Mouse (Mus musculus) midbrain, embryonic 14.5 days (tissue): ENCODE measurements around the gene Mup7. TPM values are rescaled to one million over a fixed set of nuclear protein-coding genes. Genes with fewer than 3 reads are reported as not detected.
"Not testable (repeated sequence)": the region's sequence is repeated elsewhere in the genome, so short reads cannot be mapped to it uniquely, and the experiment has no call there.

Experiments used
- ATAC-seq: fragments of 200-750 bp; cut with Nextera tagmentation; 2 replicates; pipeline ENCODE4 v1.8.0; 2017; ENCODE audit warnings: moderate number of reproducible peaks, moderate library complexity; ENCODE audit not compliant: low FRiP score, low TSS enrichment
- DNase-seq: peaks from one replicate; pipeline ENCODE4 v3.0.0-alpha.2; 2015
- H3K27ac ChIP-seq: fragments of 300-500 bp; sonication (generic); replicated peaks from 2 replicates; pipeline ENCODE4 v1.5.1; 2014; ENCODE audit warnings: mild to moderate bottlenecking, low read depth, low read length, moderate library complexity
- H3K27me3 ChIP-seq: fragments of 300-500 bp; sonication (generic); 2 replicates; pipeline ENCODE4 v1.6.1; 2014; ENCODE audit warnings: low read length, control low read depth, mixed read lengths; ENCODE audit not compliant: control insufficient read depth, insufficient read depth
- H3K36me3 ChIP-seq: fragments of 300-500 bp; sonication (generic); 2 replicates; pipeline ENCODE4 v1.6.1; 2014; ENCODE audit warnings: low read length, control low read depth; ENCODE audit not compliant: control insufficient read depth, insufficient read depth
- H3K4me1 ChIP-seq: fragments of 300-500 bp; sonication (generic); 2 replicates; pipeline ENCODE4 v1.6.1; 2014; ENCODE audit warnings: mild to moderate bottlenecking, antibody characterized with exemption, low read length, control low read depth; ENCODE audit not compliant: control insufficient read depth, insufficient read depth
- H3K4me2 ChIP-seq: fragments of 300-500 bp; sonication (generic); 2 replicates; pipeline ENCODE4 v1.6.1; 2014; ENCODE audit warnings: mild to moderate bottlenecking, low read length, moderate library complexity
- H3K4me3 ChIP-seq: fragments of 300-500 bp; sonication (generic); replicated peaks from 2 replicates; pipeline ENCODE4 v1.5.1; 2014; ENCODE audit warnings: low read depth, low read length
- H3K9ac ChIP-seq: fragments of 300-500 bp; sonication (generic); replicated peaks from 2 replicates; pipeline ENCODE4 v1.6.1; 2014; ENCODE audit warnings: mild to moderate bottlenecking, low read length, moderate library complexity
- H3K9me3 ChIP-seq: fragments of 300-500 bp; sonication (generic); 2 replicates; pipeline ENCODE4 v1.6.1; 2016; ENCODE audit warnings: low read length, control low read depth, mixed read lengths; ENCODE audit not compliant: control insufficient read depth
- WGBS: fragments of 180-500 bp; shearing (Covaris S2); extraction: QIAGEN DNeasy Blood & Tissue Kit; methylation state at CpG from one replicate; pipeline ENCODE4 v1.1.7; 2014; 5-methylcytosine and 5-hydroxymethylcytosine counted together
- polyA plus RNA-seq: library from polyadenylated mRNA; unstranded; fragments of >200 nt; fragmentation: Nextera tagmentation; extraction: Ambion mirVana; gene quantifications from 2 replicates; pipeline ENCODE4 v1.2.1, GENCODE M21; 2014

The Mup7 gene
- not detected in 2 replicates for polyA plus RNA-seq

- not testable (repeated sequence) for H3K27ac ChIP-seq, H3K4me2 ChIP-seq, H3K9ac ChIP-seq, H3K4me1 ChIP-seq, H3K27me3 ChIP-seq, H3K36me3 ChIP-seq, H3K9me3 ChIP-seq, DNase-seq, H3K4me3 ChIP-seq, ATAC-seq
- 88% methylated on average over 2 of the region's 2 CpGs for WGBS
Observed at GRCm38 (mm10) chr4:60070375-60070774, at the start of gene Mup7. Gene Mup7, minus strand, starts transcription at chr4:60070475.

GRCm38 (mm10) chr4:60079865-60080264 lies 9.6 kb upstream of the Mup7 start:
- H3K27ac ChIP-seq, ATAC-seq, H3K4me3 ChIP-seq, H3K36me3 ChIP-seq, H3K4me1 ChIP-seq, H3K4me2 ChIP-seq, H3K27me3 ChIP-seq, DNase-seq, H3K9ac ChIP-seq, H3K9me3 ChIP-seq: not testable (repeated sequence)
- WGBS: 87% methylated on average over 3 of the region's 3 CpGs

- ATAC-seq, DNase-seq, H3K27me3 ChIP-seq, H3K36me3 ChIP-seq, H3K4me2 ChIP-seq, H3K9ac ChIP-seq, H3K4me3 ChIP-seq, H3K27ac ChIP-seq, H3K4me1 ChIP-seq, H3K9me3 ChIP-seq: not testable (repeated sequence)
- 75% methylated on average over 13 of the region's 13 CpGs for WGBS
Observed at GRCm38 (mm10) chr4:60029334-60030111, 40.8 kb downstream of the Mup7 start.

- 89% methylated on average over 7 of the region's 7 CpGs for WGBS
- H3K4me1 ChIP-seq, H3K4me3 ChIP-seq, H3K9ac ChIP-seq, H3K36me3 ChIP-seq, H3K27ac ChIP-seq, H3K9me3 ChIP-seq, ATAC-seq, H3K4me2 ChIP-seq, DNase-seq, H3K27me3 ChIP-seq: not testable (repeated sequence)
Observed at GRCm38 (mm10) chr4:60020141-60020540, 50.1 kb downstream of the Mup7 start.

Other genes starting within 250 kb of the Mup7 start
- gene Slc46a2, start 155.4 kb downstream of the Mup7 start, polyA plus RNA-seq: not detected in 2 replicates
- gene Mup4, start 109.8 kb downstream of the Mup7 start, polyA plus RNA-seq: not detected in 2 replicates
- gene Mup6, start 106.2 kb downstream of the Mup7 start, polyA plus RNA-seq: not detected in 2 replicates
- gene Mup2, start 83.8 kb upstream of the Mup7 start, polyA plus RNA-seq: not detected in 2 replicates
- gene Mup8, start 152.1 kb upstream of the Mup7 start, polyA plus RNA-seq: not detected in 2 replicates